Mouse (Mus musculus): ENCODE results near the gene Il33. TPM values are rescaled to one million over a fixed set of nuclear protein-coding genes. Genes with fewer than 3 reads are reported as not detected.
A peak's percentile ranks its signal among the peaks of the same experiment; 100 is the strongest.

Gene Il33
- total RNA-seq, 2 experiments from 2014 or later, result 41.9 to 54.2 TPM

- DNase-seq (ENCODE audit: low spot score in 2 of 2), result no peak
These were observed 59.5 kb downstream of the Il33 start for GRCm38 (mm10) chr19:29984208-29985005.

GRCm38 (mm10) chr19:29986464-29987091 is 61.7 kb downstream of the Il33 start:
- DNase-seq (ENCODE audit: low spot score in 2 of 2), result peak; percentile 6 to 11

GRCm38 (mm10) chr19:30000406-30001365 is 75.8 kb downstream of the Il33 start:
- DNase-seq (ENCODE audit: low spot score in 2 of 2), result no peak

DNA sequence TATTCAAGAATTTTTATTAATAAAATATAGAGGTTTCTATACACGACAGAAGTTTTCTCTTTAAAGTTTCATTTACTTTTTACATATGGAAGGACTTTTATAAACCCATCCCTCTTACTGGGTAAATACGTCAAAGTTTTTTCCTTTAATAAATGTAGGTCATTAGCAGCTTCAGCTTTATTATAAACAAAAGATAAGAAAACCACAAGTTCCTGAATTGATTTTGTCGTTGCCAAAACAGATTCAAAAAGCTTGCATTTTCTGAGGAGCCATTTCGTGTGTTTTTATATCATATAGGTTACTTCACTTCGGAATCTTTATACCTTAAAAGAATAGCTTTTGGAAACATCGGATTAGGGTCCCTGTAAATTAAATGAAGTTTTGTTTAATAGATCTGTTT is 76.6 kb downstream of the Il33 start:
- no peak for DNase-seq (ENCODE audit: low spot score in 2 of 2)

DNA sequence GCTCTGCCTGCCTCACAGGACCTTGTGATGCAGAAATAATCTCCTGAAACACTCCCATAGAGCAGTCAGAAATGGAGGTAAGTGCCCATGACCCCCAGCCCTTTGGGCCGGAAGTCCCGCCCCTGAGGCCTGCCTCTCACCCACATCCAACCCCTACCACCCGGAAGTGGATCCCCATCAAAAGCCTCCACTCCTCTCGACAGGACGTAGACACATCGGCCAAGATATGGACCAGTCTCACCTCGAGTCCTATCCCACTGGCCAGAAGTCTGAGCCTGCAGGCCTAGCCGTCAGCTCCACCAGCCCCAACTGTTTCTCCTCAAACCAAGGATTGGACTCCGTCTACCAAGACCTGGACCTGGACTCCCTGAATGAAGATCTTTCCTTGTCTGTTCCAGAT is 78.7 kb downstream of the Il33 start, which contains the start of gene Trpd52l3:
Gene Trpd52l3, plus strand, starts transcription at position 170 of the 400 bp plus-strand sequence.
- DNase-seq (ENCODE audit: low spot score in 2 of 2), result no peak

GRCm38 (mm10) chr19:30006371-30006770 is 81.5 kb downstream of the Il33 start:
- no peak for DNase-seq (ENCODE audit: low spot score in 2 of 2)

Other genes starting within 250 kb of the Il33 start
- under 1 TPM in 1 of 2 experiments, not detected in 1; 0.49 TPM for gene Mlana, start 227.3 kb upstream of the Il33 start, total RNA-seq (2021)
- 10 to 100 TPM; 40.8 to 42.0 TPM for gene 9930021J03Rik, start 119.1 kb upstream of the Il33 start, total RNA-seq (2021)
- gene Ranbp6, start 112.1 kb upstream of the Il33 start, total RNA-seq (2021), result 10 to 100 TPM; 35.9 to 37.0 TPM
- gene Trpd52l3, start 78.7 kb downstream of the Il33 start, total RNA-seq (2021), result not detected
- gene Uhrf2, start 105.4 kb downstream of the Il33 start, total RNA-seq (2021), result 10 to 100 TPM; 51.5 to 57.7 TPM